Mouse (Mus musculus) embryonic facial prominence, embryonic 14.5 days (tissue): ENCODE measurements around the gene Sbk3. TPM values are rescaled to one million over a fixed set of nuclear protein-coding genes. Genes with fewer than 3 reads are reported as not detected.
A peak's percentile ranks its signal among the peaks of the same experiment; 100 is the strongest.

Experiments
- ATAC-seq: fragments of 200-750 bp; cut with Nextera tagmentation; 2 replicates; pipeline ENCODE4 v1.8.0; 2017; ENCODE audit warnings: low read depth, moderate number of reproducible peaks, moderate TSS enrichment
- DNase-seq: peaks from one replicate; pipeline ENCODE4 v3.0.0-alpha.2; 2015; ENCODE audit warnings: low spot score
- H3K27ac ChIP-seq: fragments of 300-500 bp; sonication (generic); replicated peaks from 2 replicates; pipeline ENCODE4 v1.5.1; 2014; ENCODE audit warnings: low read depth, mild to moderate bottlenecking, low read length, moderate library complexity
- H3K27me3 ChIP-seq: fragments of 300-500 bp; sonication (generic); replicated peaks from 2 replicates; pipeline ENCODE4 v1.6.1; 2014; ENCODE audit warnings: low read length; ENCODE audit not compliant: control insufficient read depth, insufficient read depth
- H3K36me3 ChIP-seq: fragments of 300-500 bp; sonication (generic); 2 replicates; pipeline ENCODE4 v1.6.1; 2014; ENCODE audit warnings: low read length, mixed read lengths; ENCODE audit not compliant: control insufficient read depth, insufficient read depth
- H3K4me1 ChIP-seq: fragments of 300-500 bp; sonication (generic); 2 replicates; pipeline ENCODE4 v1.6.1; 2014; ENCODE audit warnings: antibody characterized with exemption, low read length; ENCODE audit not compliant: control insufficient read depth, insufficient read depth
- H3K4me2 ChIP-seq: fragments of 300-500 bp; sonication (generic); 2 replicates; pipeline ENCODE4 v1.6.1; 2014; ENCODE audit warnings: low read depth, mild to moderate bottlenecking, low read length, moderate library complexity, mixed read lengths
- H3K4me3 ChIP-seq: fragments of 300-500 bp; sonication (generic); 2 replicates; pipeline ENCODE4 v1.5.1; 2014; ENCODE audit warnings: low read depth, mild to moderate bottlenecking, low read length
- H3K9ac ChIP-seq: fragments of 300-500 bp; sonication (generic); 2 replicates; pipeline ENCODE4 v1.6.1; 2014; ENCODE audit warnings: low read depth, mild to moderate bottlenecking, low read length, moderate library complexity, mixed read lengths
- H3K9me3 ChIP-seq: fragments of 300-500 bp; sonication (generic); 2 replicates; pipeline ENCODE4 v1.6.1; 2016; ENCODE audit warnings: low read length; ENCODE audit not compliant: control insufficient read depth
- WGBS: fragments of 180-500 bp; shearing (Covaris S2); extraction: QIAGEN DNeasy Blood & Tissue Kit; methylation state at CpG from one replicate; pipeline ENCODE4 v1.1.7; 2014; 5-methylcytosine and 5-hydroxymethylcytosine counted together
- polyA plus RNA-seq: library from polyadenylated mRNA; unstranded; fragments of >200 nt; fragmentation: Nextera tagmentation; extraction: Ambion mirVana; gene quantifications from 2 replicates; pipeline ENCODE4 v1.2.1, GENCODE M21; 2014

Sbk3 gene
- polyA plus RNA-seq, 1 experiment from 2014 or later = 0.06 TPM

DNA sequence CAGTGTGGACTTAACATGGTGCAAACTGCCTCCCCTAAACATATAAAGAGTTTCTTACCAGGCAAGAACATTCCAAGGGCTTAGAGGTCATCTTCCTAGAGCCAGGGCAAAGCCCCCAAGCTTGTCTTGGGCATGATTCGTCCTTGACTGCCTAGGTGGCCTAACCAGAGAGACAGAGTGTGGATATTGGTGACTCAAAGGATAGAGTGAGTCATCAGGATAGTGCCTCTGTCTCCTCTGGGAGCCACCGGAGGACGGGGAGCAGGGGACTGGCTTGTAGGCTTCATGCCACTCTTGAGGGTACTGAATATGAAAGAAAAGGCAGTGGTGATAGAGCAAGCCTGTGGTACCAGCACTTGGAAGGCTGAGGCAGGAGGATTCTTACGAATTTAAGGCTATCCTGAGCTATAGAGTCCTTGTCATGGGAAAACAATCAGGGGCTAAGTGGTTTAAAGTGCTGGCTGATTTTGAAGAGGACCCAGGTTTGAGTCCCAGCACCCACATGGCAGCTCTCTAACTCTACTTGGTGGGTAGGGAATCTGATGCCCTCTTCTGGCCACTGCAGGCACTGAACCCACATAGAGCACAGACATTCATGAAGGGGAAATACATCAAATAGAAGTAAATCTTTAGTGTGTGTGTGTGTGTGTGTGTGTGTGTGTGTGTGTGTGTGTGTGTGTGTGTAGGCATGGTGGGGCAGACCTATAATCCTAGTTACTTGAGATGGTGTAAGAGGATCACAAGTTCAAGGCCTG lies 36.6 kb downstream of the Sbk3 start:
- Histone ChIP-seq H3K27ac (no peak overlapping the region), H3K9ac (no peak overlapping the region), H3K36me3 (no peaks in the 10 kb centered on the region), H3K9me3 (no peaks in the 10 kb centered on the region; the same call in 1 of the 2 replicates), H3K27me3 (no peaks in the 10 kb centered on the region), H3K4me2 (no peak overlapping the region), H3K4me1 (no peaks in the 10 kb centered on the region), H3K4me3 (no peak overlapping the region)
- DNase-seq (no peak), ATAC-seq (no peak)
- WGBS = 83% methylated on average over 4 of the region's 4 CpGs

GRCm38 (mm10) chr7:4933103-4933502 lies 37.9 kb downstream of the Sbk3 start:
- Histone ChIP-seq H3K9ac (no peak overlapping the region), H3K36me3 (no peaks in the 10 kb centered on the region), H3K4me1 (no peaks in the 10 kb centered on the region), H3K4me3 (no peak overlapping the region), H3K27ac (no peak overlapping the region), H3K9me3 (no peaks in the 10 kb centered on the region; the same call in 1 of the 2 replicates), H3K27me3 (no peaks in the 10 kb centered on the region), H3K4me2 (no peak overlapping the region)
- DNase-seq (no peak), ATAC-seq (no peak)
- WGBS = 70% methylated on average over 12 of the region's 12 CpGs

GRCm38 (mm10) chr7:4928323-4928722 lies 42.6 kb downstream of the Sbk3 start:
- ATAC-seq (no peak), DNase-seq (no peak)
- no peaks in the 10 kb centered on the region for H3K36me3 ChIP-seq
- H3K27ac ChIP-seq = no peak overlapping the region
- 0 out of 2 replicates have a peak overlapping the region, but pooled peaks have one; percentile 3 for H3K9ac ChIP-seq
- no peaks in the 10 kb centered on the region for H3K9me3 ChIP-seq
- no peak overlapping the region for H3K4me2 ChIP-seq
- no peaks in the 10 kb centered on the region for H3K27me3 ChIP-seq
- peaks cover 30% of the 10 kb centered on the region for H3K4me1 ChIP-seq
- WGBS = 81% methylated on average over 17 of the region's 17 CpGs
- H3K4me3 ChIP-seq = no peak overlapping the region

DNA sequence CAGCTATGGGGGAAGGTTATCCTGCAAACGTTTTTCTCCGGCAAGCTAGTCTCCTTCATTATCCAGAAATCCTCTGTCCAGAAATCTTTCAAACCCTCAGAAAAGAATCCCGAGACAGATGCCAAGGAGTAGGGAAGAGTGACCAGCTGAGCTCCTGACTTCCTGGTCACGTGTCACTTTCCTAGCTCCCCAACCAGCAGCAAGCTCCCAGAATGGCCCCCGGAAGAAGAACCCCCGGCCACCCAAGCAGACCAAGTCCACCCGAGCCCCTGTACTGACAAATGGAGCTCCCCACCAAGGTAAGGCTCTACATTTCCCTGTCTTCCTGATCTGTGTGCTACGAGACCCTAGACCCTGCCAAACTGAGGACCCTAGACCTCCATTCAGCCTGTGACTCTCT lies 43.3 kb downstream of the Sbk3 start:
- H3K27ac ChIP-seq = no peak overlapping the region
- H3K4me3 ChIP-seq = no peak overlapping the region

DNA sequence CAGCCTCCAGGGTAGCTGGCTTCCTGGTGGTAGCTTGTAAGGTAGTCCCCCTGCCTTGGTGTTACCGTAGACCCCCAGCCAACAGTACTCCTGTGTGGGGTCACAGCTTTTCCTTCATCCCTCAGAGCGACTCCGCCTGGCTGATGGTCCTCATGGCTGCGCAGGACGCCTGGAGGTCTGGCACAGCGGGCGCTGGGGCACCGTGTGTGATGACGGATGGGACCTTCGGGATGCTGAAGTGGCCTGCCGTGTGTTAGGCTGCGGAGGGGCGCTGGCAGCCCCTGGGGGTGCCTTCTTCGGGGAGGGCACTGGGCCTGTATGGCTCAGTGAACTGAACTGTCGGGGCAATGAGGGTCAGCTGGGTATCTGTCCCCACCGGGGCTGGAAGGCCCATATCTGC lies 44.1 kb downstream of the Sbk3 start:
- Histone ChIP-seq H3K36me3 (no peaks in the 10 kb centered on the region), H3K4me1 (peaks cover 40% of the 10 kb centered on the region), H3K9ac (0 out of 2 replicates have a peak overlapping the region, but pooled peaks have one; percentile 14), H3K27me3 (no peaks in the 10 kb centered on the region), H3K4me3 (no peak overlapping the region), H3K27ac (no peak overlapping the region), H3K4me2 (no peak overlapping the region), H3K9me3 (no peaks in the 10 kb centered on the region)
- 69% methylated on average over 15 of the region's 16 CpGs for WGBS
- DNase-seq = no peak
- no peak for ATAC-seq

More for the DNA sequence above, 43.3 kb downstream of the Sbk3 start:
- no peak for ATAC-seq
- H3K36me3 ChIP-seq = no peaks in the 10 kb centered on the region
- H3K4me1 ChIP-seq = peaks cover 36% of the 10 kb centered on the region
- peak overlapping the region; percentile 3; the same call in 1 of the 2 replicates for H3K9ac ChIP-seq
- H3K27me3 ChIP-seq = no peaks in the 10 kb centered on the region
- no peak for DNase-seq
- no peak overlapping the region for H3K4me2 ChIP-seq
- H3K9me3 ChIP-seq = no peaks in the 10 kb centered on the region
- 41% methylated on average over 7 of the region's 8 CpGs for WGBS

DNA sequence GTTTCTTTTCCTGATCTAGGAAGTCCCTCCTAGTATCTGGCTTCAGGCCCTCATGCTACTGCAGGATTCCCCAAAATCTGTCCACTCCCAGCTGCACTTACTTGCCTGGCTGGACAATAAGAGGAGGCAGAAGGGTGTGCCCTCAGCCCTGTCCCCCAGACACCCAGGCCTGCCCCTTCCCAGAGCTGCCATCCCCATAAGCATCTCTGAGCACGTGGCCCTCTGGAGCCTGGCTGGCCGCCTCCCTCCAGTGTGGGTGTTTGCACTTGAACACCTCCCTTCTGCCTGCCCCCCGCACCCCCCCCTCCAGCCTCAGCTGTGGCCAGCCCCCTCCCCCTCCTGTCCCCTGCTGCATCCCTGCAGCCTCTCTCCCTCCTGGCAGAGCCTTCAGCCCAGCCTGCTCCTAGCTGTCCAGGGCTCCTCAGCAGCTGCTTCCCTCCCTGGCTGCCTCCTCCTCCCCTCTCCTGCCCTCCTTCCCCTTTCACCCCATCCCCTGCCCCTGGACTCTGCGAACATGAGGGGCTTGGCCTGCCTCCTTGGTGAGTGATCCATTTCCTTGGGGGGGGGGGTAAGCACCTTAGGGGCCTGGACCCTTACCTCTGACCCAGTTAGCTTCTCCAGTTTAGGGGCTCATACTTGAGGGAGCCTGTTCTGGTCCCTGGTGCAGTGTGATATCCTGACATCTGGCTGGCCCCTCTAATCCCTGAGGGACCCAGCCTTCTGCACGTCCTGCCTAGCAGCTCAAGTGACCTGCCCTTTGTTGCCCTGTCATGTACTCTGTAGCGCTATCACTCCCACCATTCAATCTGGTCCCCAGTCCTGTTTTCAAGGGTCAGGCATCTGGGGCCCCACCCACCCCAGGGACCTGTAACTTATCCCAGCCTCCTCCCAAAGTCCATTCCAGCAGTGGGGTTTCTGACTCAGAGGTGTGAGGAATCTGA lies 45.3 kb downstream of the Sbk3 start, which contains the start of gene Ssc5d:
Ssc5d (plus strand) TSS at position 345 of the 941 bp plus-strand sequence.
- Histone ChIP-seq H3K27me3 (no peaks in the 10 kb centered on the region), H3K4me3 (no peak within 1 kb of the TSS), H3K27ac (peak within 1 kb of the TSS; percentile 90), H3K9me3 (no peaks in the 10 kb centered on the region), H3K9ac (peak within 1 kb of the TSS; percentile 62), H3K4me1 (peaks cover 40% of the 10 kb centered on the region), H3K4me2 (peak within 1 kb of the TSS; percentile 77), H3K36me3 (peaks cover 5% of the 10 kb centered on the region)
- WGBS = 15% methylated on average over 6 of the region's 6 CpGs
- DNase-seq = peak; percentile 75
- peak; percentile 58 for ATAC-seq

- H3K9ac ChIP-seq = peak overlapping the region; percentile 62
- peak overlapping the region; percentile 77 for H3K4me2 ChIP-seq
- H3K4me3 ChIP-seq = no peak overlapping the region
- H3K27me3 ChIP-seq = no peaks in the 10 kb centered on the region
- DNase-seq = peak; percentile 92
- H3K36me3 ChIP-seq = peaks cover 13% of the 10 kb centered on the region
- peaks cover 40% of the 10 kb centered on the region for H3K4me1 ChIP-seq
- no peaks in the 10 kb centered on the region for H3K9me3 ChIP-seq
- ATAC-seq = peak; percentile 35; the same call in 1 of the 2 replicates
- H3K27ac ChIP-seq = peak overlapping the region; percentile 90
- 6% methylated on average over 2 of the region's 4 CpGs for WGBS
Measured at GRCm38 (mm10) chr7:4924891-4925301, 46.1 kb downstream of the Sbk3 start.

DNA sequence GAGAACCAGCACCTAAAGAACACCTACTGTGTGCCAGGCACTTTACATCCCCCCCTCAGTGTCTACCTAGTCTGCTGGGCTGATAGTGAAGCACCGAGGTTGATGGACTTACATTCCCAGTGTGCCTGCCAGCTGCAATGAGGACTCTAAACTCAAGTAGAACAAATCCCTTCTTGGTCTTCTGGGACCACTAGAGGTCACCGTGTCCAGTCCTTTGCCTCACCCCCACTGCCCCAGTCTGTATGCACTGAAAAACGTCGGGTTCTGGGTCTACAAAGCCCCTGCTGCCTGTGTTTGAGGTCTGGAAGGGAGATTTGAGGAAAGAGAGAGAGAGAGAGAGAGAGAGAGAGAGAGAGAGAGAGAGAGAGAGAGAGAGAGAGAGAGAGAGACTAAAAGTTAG lies 46.5 kb downstream of the Sbk3 start:
- Histone ChIP-seq H3K9ac (peak overlapping the region; percentile 62), H3K27ac (peak overlapping the region; percentile 90), H3K4me3 (peak overlapping the region; percentile 36; the same call in 1 of the 2 replicates), H3K4me2 (peak overlapping the region; percentile 77), H3K4me1 (peaks cover 40% of the 10 kb centered on the region), H3K36me3 (peaks cover 17% of the 10 kb centered on the region), H3K9me3 (no peaks in the 10 kb centered on the region), H3K27me3 (no peaks in the 10 kb centered on the region)
- 0% methylated on average over 4 of the region's 4 CpGs for WGBS
- ATAC-seq (no peak), DNase-seq (peak; percentile 39)
